Mouse (Mus musculus): Measurements from ENCODE around the gene Foxp1. TPM values are rescaled to one million over a fixed set of nuclear protein-coding genes. Genes with fewer than 3 reads are reported as not detected.

Foxp1 gene
- polyA plus RNA-seq, 2 experiments: 7.9 to 10.6 TPM

DNA sequence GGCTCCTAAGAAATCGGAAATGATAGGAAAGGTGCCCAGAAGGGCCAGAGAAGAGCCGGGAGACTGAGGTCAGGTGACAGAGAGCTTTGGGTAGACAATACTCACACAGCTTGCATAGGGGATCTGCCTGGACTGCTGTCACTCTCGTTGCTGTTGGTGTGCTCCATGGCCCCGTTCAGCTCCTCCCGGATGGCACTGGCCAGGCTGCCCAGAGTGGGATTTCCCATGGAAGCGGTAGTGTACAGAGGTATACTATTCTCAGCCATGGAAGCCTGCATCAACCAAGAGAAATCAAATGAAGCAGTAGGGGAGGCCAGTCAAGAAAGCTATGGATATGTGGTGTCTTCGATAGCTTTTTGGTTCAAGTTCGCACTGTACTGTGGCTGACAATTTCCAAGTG, 587.4 kb downstream of the Foxp1 start:
- ATAC-seq (ENCODE audit: insufficient read depth) (no peak), DNase-seq (ENCODE audit: low read depth in 3 of 3, low spot score in 3 of 3) (no peak)
- H3K4me1 ChIP-seq (replicated peaks; ENCODE audit: control insufficient read depth in 2 of 2, insufficient read depth in 2 of 2, low read length in 1 of 2): no peaks in the 10 kb centered on the region
- no peak overlapping the region for H3K4me2 ChIP-seq (ENCODE audit: low read depth)
- no peaks in the 10 kb centered on the region for H3K27me3 ChIP-seq (ENCODE audit: control insufficient read depth, insufficient read depth, low read length)
- no peaks in the 10 kb centered on the region for H3K9me3 ChIP-seq (ENCODE audit: control insufficient read depth, low read length)
- 78% methylated on average over 8 of the region's 8 CpGs for WGBS (ENCODE audit: insufficient replicate concordance)
- H3K27ac ChIP-seq: no peak overlapping the region
- TF ChIP-seq CTCF (IDR thresholded peaks at IDR 0.05; ENCODE audit: low read depth) (no peak), EP300 (IDR thresholded peaks at IDR 0.05; ENCODE audit: low read depth) (no peak)
- no peak overlapping the region for H3K9ac ChIP-seq (replicated peaks)
- no peak overlapping the region for H3K4me3 ChIP-seq (ENCODE audit: insufficient read depth in 1 of 2, low read depth in 2 of 2, low read length in 2 of 2)
- no peaks in the 10 kb centered on the region; the same call in 1 of the 2 replicates for H3K36me3 ChIP-seq (replicated peaks; ENCODE audit: control insufficient read depth, insufficient read depth, low read depth)

DNA sequence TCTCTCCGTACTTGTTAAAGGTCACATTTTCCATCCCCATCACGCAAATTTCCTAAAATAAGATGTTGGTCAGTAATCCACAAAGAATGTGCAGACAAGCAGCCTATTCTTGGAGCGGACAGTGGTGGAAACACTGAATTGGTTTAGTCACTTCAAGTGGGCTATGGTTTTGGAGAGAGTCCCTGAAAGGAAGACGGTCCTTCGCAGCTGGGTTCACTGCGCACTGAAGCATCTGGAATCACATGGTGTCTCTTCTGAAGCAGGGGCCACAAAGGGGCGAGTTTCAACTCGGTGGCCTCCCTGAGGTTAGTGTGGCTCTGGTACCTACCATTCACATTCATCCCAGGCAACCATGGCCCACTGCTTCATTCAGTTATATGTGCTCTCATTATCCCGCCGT, 588.1 kb downstream of the Foxp1 start:
- Histone ChIP-seq H3K9me3 (ENCODE audit: control insufficient read depth, low read length) (no peaks in the 10 kb centered on the region), H3K27me3 (ENCODE audit: control insufficient read depth, insufficient read depth, low read length) (no peaks in the 10 kb centered on the region), H3K36me3 (replicated peaks; ENCODE audit: control insufficient read depth, insufficient read depth, low read depth) (no peaks in the 10 kb centered on the region; the same call in 1 of the 2 replicates), H3K27ac (no peak overlapping the region), H3K9ac (replicated peaks) (no peak overlapping the region), H3K4me3 (ENCODE audit: insufficient read depth in 1 of 2, low read depth in 2 of 2, low read length in 2 of 2) (no peak overlapping the region), H3K4me1 (replicated peaks; ENCODE audit: control insufficient read depth in 2 of 2, insufficient read depth in 2 of 2, low read length in 1 of 2) (no peaks in the 10 kb centered on the region), H3K4me2 (ENCODE audit: low read depth) (no peak overlapping the region)
- no peak for ATAC-seq (ENCODE audit: insufficient read depth)
- no peak for TF ChIP-seq CTCF (IDR thresholded peaks at IDR 0.05; ENCODE audit: low read depth)
- TF ChIP-seq EP300 (IDR thresholded peaks at IDR 0.05; ENCODE audit: low read depth): no peak
- WGBS (ENCODE audit: insufficient replicate concordance): 83% methylated on average over 10 of the region's 10 CpGs
- no peak for DNase-seq (ENCODE audit: low read depth in 3 of 3, low spot score in 3 of 3)

DNA sequence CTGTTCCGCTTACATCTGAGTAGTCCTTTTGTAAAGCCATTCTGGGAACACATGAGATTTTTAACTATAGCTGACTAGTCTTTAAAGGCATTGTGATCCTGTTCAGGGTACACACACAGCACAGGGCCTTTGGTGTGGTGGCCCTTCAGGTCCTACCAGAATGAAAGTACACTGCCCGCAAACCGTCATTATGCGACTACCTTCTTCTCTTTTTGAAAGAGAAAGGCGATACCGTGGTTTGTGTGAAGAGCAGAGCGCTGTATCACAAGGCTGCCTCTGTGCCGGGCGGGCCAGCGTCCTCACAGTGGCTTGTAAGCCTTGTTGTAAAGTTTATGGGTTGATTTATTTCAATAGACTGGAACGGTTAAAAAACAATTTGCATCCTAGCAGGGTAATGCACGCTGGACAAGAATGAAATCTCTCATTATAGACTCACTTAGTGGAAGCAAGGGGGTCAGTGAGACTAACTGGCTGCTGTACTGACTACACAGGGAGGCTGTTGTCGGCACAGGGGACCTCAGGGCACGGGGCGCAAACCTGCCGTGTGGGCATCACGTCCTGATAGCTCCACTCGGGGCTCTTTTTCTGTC, 589.3 kb downstream of the Foxp1 start:
- no peaks in the 10 kb centered on the region for H3K9me3 ChIP-seq (ENCODE audit: control insufficient read depth, low read length)
- no peak for ATAC-seq (ENCODE audit: insufficient read depth)
- DNase-seq (ENCODE audit: low read depth in 3 of 3, low spot score in 3 of 3): no peak
- no peak overlapping the region for H3K4me3 ChIP-seq (ENCODE audit: insufficient read depth in 1 of 2, low read depth in 2 of 2, low read length in 2 of 2)
- no peak overlapping the region for H3K9ac ChIP-seq (replicated peaks)
- TF ChIP-seq CTCF (IDR thresholded peaks at IDR 0.05; ENCODE audit: low read depth) (no peak), EP300 (IDR thresholded peaks at IDR 0.05; ENCODE audit: low read depth) (no peak)
- no peak overlapping the region for H3K27ac ChIP-seq
- no peaks in the 10 kb centered on the region for H3K36me3 ChIP-seq (replicated peaks; ENCODE audit: control insufficient read depth, insufficient read depth, low read depth)
- WGBS (ENCODE audit: insufficient replicate concordance): 80% methylated on average over 18 of the region's 18 CpGs
- H3K27me3 ChIP-seq (ENCODE audit: control insufficient read depth, insufficient read depth, low read length): no peaks in the 10 kb centered on the region
- H3K4me2 ChIP-seq (ENCODE audit: low read depth): no peak overlapping the region
- H3K4me1 ChIP-seq (replicated peaks; ENCODE audit: control insufficient read depth in 2 of 2, insufficient read depth in 2 of 2, low read length in 1 of 2): no peaks in the 10 kb centered on the region

- TF ChIP-seq CTCF (IDR thresholded peaks at IDR 0.05; ENCODE audit: low read depth): no peak
- no peak for TF ChIP-seq EP300 (IDR thresholded peaks at IDR 0.05; ENCODE audit: low read depth)
- Histone ChIP-seq H3K9ac (replicated peaks) (no peak overlapping the region), H3K36me3 (replicated peaks; ENCODE audit: control insufficient read depth, insufficient read depth, low read depth) (no peaks in the 10 kb centered on the region), H3K4me3 (ENCODE audit: insufficient read depth in 1 of 2, low read depth in 2 of 2, low read length in 2 of 2) (no peak overlapping the region), H3K27ac (no peak overlapping the region), H3K4me2 (ENCODE audit: low read depth) (no peak overlapping the region), H3K4me1 (replicated peaks; ENCODE audit: control insufficient read depth in 2 of 2, insufficient read depth in 2 of 2, low read length in 1 of 2) (no peaks in the 10 kb centered on the region), H3K27me3 (ENCODE audit: control insufficient read depth, insufficient read depth, low read length) (no peaks in the 10 kb centered on the region), H3K9me3 (ENCODE audit: control insufficient read depth, low read length) (no peaks in the 10 kb centered on the region)
- 75% methylated on average over 8 of the region's 8 CpGs for WGBS (ENCODE audit: insufficient replicate concordance)
- DNase-seq (ENCODE audit: low read depth in 3 of 3, low spot score in 3 of 3) (no peak), ATAC-seq (ENCODE audit: insufficient read depth) (no peak)
These were observed 590.5 kb downstream of the Foxp1 start for GRCm38 (mm10) chr6:98931881-98932540.

GRCm38 (mm10) chr6:98930652-98931300, 591.7 kb downstream of the Foxp1 start:
- ATAC-seq (ENCODE audit: insufficient read depth): no peak
- no peaks in the 10 kb centered on the region for H3K36me3 ChIP-seq (replicated peaks; ENCODE audit: control insufficient read depth, insufficient read depth, low read depth)
- H3K9ac ChIP-seq (replicated peaks): no peak overlapping the region
- no peak overlapping the region for H3K27ac ChIP-seq
- no peaks in the 10 kb centered on the region for H3K4me1 ChIP-seq (replicated peaks; ENCODE audit: control insufficient read depth in 2 of 2, insufficient read depth in 2 of 2, low read length in 1 of 2)
- WGBS (ENCODE audit: insufficient replicate concordance): 79% methylated on average over 15 of the region's 15 CpGs
- DNase-seq (ENCODE audit: low read depth in 3 of 3, low spot score in 3 of 3): no peak
- no peak overlapping the region for H3K4me3 ChIP-seq (ENCODE audit: insufficient read depth in 1 of 2, low read depth in 2 of 2, low read length in 2 of 2)
- no peaks in the 10 kb centered on the region for H3K27me3 ChIP-seq (ENCODE audit: control insufficient read depth, insufficient read depth, low read length)
- TF ChIP-seq CTCF (IDR thresholded peaks at IDR 0.05; ENCODE audit: low read depth): no peak
- no peak for TF ChIP-seq EP300 (IDR thresholded peaks at IDR 0.05; ENCODE audit: low read depth)
- H3K9me3 ChIP-seq (ENCODE audit: control insufficient read depth, low read length): no peaks in the 10 kb centered on the region
- no peak overlapping the region for H3K4me2 ChIP-seq (ENCODE audit: low read depth)
